Mouse (Mus musculus) embryonic facial prominence, embryonic 15.5 days (tissue): ENCODE data around the gene Tagap1. TPM values are rescaled to one million over a fixed set of nuclear protein-coding genes. Genes with fewer than 3 reads are reported as not detected.
"Not testable (repeated sequence)": the region's sequence is repeated elsewhere in the genome, so short reads cannot be mapped to it uniquely, and the experiment has no call there.

Experiments
- ATAC-seq: fragments of 200-750 bp; cut with Nextera tagmentation; 2 replicates; pipeline ENCODE4 v1.8.0; 2017; ENCODE audit warnings: low read depth, moderate TSS enrichment; ENCODE audit not compliant: insufficient number of reproducible peaks, low FRiP score, low TSS enrichment
- H3K27ac ChIP-seq: fragments of 300-500 bp; sonication (generic); replicated peaks from 2 replicates; pipeline ENCODE4 v1.5.1; 2015; ENCODE audit warnings: mild to moderate bottlenecking, inconsistent platforms
- H3K27me3 ChIP-seq: fragments of 300-500 bp; sonication (generic); 2 replicates; pipeline ENCODE4 v1.6.1; 2015; ENCODE audit warnings: inconsistent platforms
- H3K36me3 ChIP-seq: fragments of 300-500 bp; sonication (generic); 2 replicates; pipeline ENCODE4 v1.6.1; 2015; ENCODE audit warnings: mild to moderate bottlenecking, inconsistent platforms
- H3K4me1 ChIP-seq: fragments of 300-500 bp; sonication (generic); 2 replicates; pipeline ENCODE4 v1.6.1; 2015; ENCODE audit warnings: inconsistent platforms
- H3K4me2 ChIP-seq: fragments of 300-500 bp; sonication (generic); replicated peaks from 2 replicates; pipeline ENCODE4 v1.6.1; 2015; ENCODE audit warnings: mild to moderate bottlenecking, inconsistent platforms
- H3K4me3 ChIP-seq: fragments of 300-500 bp; sonication (generic); replicated peaks from 2 replicates; pipeline ENCODE4 v1.5.1; 2015; ENCODE audit warnings: mild to moderate bottlenecking, inconsistent platforms
- H3K9ac ChIP-seq: fragments of 300-500 bp; sonication (generic); 2 replicates; pipeline ENCODE4 v1.6.1; 2015; ENCODE audit warnings: inconsistent platforms
- H3K9me3 ChIP-seq: fragments of 300-500 bp; sonication (generic); replicated peaks from 2 replicates; pipeline ENCODE4 v1.6.1; 2016; ENCODE audit warnings: inconsistent platforms
- WGBS: fragments of 180-500 bp; shearing (Covaris S2); methylation state at CpG from one replicate; pipeline ENCODE4 v1.1.7; 2015; 5-methylcytosine and 5-hydroxymethylcytosine counted together
- polyA plus RNA-seq: library from polyadenylated mRNA; unstranded; fragments of >200 nt; fragmentation: Nextera tagmentation; extraction: Ambion mirVana; gene quantifications from 2 replicates; pipeline ENCODE4 v1.2.1, GENCODE M21; 2015

Gene Tagap1
- polyA plus RNA-seq, 1 experiment from 2014 or later: 49.0 TPM

DNA sequence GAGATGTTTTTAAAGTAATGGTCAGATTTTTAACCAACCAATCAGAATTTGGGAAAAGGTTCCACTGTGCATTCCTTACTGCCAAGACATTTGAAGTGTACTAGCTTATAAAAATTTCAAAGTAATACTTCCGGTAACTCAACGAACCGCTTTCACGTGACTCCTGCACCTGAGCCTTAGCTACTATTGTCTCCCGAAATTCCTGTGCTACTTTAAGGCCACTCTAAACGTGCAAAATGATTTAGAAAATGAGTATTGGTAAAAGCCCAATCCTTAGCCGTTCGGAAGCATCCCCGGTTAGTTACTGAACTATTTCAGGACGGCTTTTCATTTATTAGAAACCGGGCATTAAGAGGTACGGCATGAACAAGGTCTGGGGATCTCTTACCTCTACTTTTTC is 607 bp downstream of the Tagap1 start:
- not testable (repeated sequence) for H3K36me3 ChIP-seq, H3K4me1 ChIP-seq, H3K9ac ChIP-seq, H3K27ac ChIP-seq, H3K9me3 ChIP-seq, ATAC-seq, H3K27me3 ChIP-seq
- WGBS: under 1% methylated on average over 12 of the region's 12 CpGs
- peak overlapping the region; percentile 52 for H3K4me3 ChIP-seq
- H3K4me2 ChIP-seq: peak overlapping the region; percentile 39

DNA sequence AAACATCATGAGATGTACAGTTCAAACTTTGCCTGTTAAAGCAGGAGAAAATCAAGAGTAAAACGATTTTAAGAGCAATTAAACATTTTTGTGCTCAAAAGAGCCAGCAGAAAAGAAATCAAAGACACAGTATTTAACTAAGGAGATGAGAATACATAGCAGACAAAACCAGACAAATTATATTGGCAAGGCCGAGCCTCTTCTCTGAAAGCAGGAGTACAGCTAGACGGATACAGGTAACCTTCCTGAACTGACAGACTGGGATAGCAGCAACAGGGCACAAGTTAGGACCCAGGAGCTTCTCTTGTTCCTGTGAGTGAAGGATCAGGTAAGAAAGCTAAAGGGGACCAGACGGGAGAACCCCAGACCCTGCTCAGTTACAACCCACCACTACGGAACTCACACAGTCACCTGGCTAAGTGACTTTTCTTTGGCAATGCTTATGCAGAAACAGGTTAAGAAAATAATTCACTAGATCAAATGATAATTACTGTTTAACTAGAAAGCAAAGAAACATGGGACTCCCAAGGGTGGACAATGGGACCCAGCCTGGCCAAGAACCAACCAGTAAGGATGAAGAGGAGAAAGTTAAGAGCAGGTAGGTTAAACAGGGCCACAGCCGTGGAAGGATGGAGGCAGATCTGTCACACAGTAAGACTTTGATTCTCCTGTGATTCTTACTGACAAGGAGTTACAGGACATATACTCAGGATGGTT is 1.3 kb downstream of the Tagap1 start:
- not testable (repeated sequence) for H3K4me1 ChIP-seq, ATAC-seq, H3K9me3 ChIP-seq, H3K27ac ChIP-seq, H3K27me3 ChIP-seq, H3K36me3 ChIP-seq, H3K9ac ChIP-seq
- Histone ChIP-seq H3K4me2 (peak overlapping the region; percentile 39), H3K4me3 (peak overlapping the region; percentile 52)
- 56% methylated on average over 5 of the region's 6 CpGs for WGBS

DNA sequence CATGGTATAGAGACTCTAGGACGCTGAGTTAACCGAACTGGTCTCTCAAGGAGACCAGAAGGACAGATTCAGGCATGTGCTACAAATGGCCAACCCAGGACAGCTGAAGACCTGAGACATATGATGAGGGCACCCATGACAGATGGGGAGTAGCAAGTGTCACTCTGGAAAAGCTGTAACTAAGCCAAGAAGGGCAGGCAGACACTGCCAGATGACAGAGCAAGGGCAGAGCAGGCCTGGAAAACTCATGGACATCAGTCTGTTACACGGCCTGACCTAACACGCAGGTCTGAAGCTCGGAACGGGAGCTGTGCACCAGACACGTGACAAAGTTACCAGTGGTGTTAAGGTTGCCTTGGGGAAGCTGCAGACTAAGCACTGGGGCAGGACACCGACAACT is 2.1 kb downstream of the Tagap1 start:
- not testable (repeated sequence) for H3K4me2 ChIP-seq, H3K9ac ChIP-seq, ATAC-seq, H3K27me3 ChIP-seq, H3K9me3 ChIP-seq, H3K4me3 ChIP-seq, H3K4me1 ChIP-seq, H3K36me3 ChIP-seq, H3K27ac ChIP-seq
- WGBS: 85% methylated on average over 7 of the region's 8 CpGs

DNA sequence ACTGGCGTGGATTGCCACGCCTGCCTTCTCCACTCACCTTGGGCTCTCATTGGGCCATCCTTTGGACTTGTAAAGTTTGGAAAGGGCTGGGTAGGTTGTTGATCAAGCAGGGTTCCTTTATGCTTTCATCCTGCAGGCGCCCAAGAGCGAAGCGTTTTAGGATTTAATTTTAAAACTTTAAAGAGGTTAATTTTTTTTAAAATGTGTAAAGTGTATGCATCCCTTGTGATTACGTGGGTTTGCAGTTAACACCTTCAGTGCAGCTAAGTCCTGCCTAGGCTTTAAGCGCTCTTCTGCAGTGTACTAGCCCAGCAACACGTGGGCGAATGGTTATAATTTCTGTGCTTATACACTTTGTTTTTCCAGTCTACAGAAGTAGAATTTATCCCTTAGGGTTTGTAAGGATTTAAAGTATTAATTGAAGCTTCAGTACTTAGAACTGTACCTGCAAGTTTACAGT is 12.2 kb downstream of the Tagap1 start:
- not testable (repeated sequence) for H3K4me1 ChIP-seq, H3K36me3 ChIP-seq, ATAC-seq, H3K27me3 ChIP-seq, H3K9me3 ChIP-seq
- Histone ChIP-seq H3K27ac (peak overlapping the region; percentile 85), H3K9ac (peak overlapping the region; percentile 31; the same call in 1 of the 2 replicates), H3K4me3 (peak overlapping the region; percentile 58), H3K4me2 (peak overlapping the region; percentile 59)
- 8% methylated on average over 9 of the region's 9 CpGs for WGBS

DNA sequence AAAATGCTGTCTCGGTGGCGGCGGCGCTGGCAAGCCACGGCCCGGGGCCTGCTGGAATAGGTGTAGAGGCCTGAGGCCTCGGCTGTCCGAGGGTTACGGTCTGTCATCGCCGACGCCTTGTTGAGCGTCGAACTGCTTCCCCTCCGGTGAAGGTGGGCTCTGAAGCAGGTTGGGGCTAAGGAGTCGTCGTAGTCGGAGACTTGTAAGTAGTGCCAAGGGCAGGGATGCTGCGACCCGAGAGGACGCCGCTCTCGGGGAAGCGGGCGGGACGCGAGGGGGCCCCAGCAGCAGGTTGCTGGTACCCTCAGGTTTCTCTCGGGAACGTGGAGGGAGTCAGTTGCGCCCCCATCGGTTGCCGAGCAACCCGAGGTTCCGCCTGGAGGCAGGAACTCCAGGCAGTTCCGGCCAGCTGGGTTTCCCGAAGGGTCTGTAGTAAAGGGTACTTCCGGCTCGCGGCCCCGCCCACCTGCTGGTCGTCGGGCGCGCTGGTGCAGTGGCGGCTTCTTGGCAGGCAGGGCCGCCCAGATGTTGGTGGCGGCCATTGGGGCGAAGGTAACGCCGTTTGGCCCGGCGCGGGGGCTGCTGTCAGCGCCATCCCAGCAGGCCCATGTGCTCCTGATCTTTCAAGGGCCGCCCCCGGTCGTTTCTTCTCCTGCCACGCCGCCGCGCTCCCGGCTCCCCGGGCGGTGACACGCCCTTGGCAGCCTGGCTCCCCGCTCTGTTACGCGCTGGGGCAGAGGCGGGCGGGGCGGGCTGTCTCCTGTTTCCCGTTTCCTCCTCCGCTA is 12.8 kb downstream of the Tagap1 start, which contains the start of gene Rsph3b:
Rsph3b (minus strand) TSS at position 699 of the 785 bp plus-strand sequence.
- not testable (repeated sequence) for H3K9me3 ChIP-seq, H3K27me3 ChIP-seq, H3K4me1 ChIP-seq, H3K36me3 ChIP-seq
- WGBS: under 1% methylated on average over 73 of the region's 73 CpGs
- Histone ChIP-seq H3K4me2 (peak within 1 kb of the TSS; percentile 59), H3K9ac (peak within 1 kb of the TSS; percentile 31), H3K4me3 (peak within 1 kb of the TSS; percentile 58), H3K27ac (peak within 1 kb of the TSS; percentile 85)
- peak; percentile 97 for ATAC-seq

DNA sequence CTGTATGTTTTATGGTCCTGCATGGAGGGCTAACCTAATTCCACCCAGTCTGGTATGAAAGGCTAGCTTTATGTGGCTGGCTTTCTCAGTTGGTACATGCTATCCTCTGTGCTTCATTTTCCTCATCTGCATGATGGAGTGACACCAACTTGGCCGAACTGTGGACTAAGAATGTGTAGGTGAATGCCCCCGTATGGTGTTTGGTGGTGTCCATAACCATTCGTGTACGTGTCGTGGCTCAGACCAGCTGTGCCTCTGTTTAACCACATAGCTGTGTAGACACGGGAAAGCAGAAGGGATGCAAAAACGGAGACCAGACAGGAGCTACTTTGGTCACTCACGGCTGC is 13.3 kb downstream of the Tagap1 start:
- not testable (repeated sequence) for H3K27ac ChIP-seq, H3K36me3 ChIP-seq, H3K9me3 ChIP-seq, H3K4me1 ChIP-seq, ATAC-seq, H3K9ac ChIP-seq, H3K27me3 ChIP-seq
- no CpG with 5 or more reads among the region's 8 CpGs for WGBS
- peak overlapping the region; percentile 59 for H3K4me2 ChIP-seq
- peak overlapping the region; percentile 58 for H3K4me3 ChIP-seq

DNA sequence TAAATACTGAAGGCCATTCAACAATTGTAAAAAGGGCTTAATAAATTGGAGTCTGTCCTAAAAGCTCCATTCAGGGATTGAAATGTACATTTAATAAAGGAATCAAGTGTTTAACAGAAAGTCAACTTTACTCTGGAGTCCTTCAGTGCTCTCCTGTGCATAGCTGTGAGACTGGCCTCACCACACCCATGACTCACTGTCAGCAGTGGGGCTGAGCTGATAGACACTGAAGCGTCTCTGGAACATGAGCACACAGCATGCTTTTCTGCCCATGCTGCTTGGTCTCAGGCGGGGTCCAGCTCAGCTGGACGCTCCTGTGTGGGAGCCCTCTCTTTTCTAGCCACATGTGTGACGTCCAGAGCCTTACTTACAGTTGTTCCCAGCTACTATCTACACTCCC is 18.4 kb downstream of the Tagap1 start:
- ATAC-seq, H3K9ac ChIP-seq, H3K27ac ChIP-seq, H3K27me3 ChIP-seq, H3K4me2 ChIP-seq, H3K4me3 ChIP-seq, H3K4me1 ChIP-seq, H3K9me3 ChIP-seq, H3K36me3 ChIP-seq: not testable (repeated sequence)
- no CpG with 5 or more reads among the region's 4 CpGs for WGBS

DNA sequence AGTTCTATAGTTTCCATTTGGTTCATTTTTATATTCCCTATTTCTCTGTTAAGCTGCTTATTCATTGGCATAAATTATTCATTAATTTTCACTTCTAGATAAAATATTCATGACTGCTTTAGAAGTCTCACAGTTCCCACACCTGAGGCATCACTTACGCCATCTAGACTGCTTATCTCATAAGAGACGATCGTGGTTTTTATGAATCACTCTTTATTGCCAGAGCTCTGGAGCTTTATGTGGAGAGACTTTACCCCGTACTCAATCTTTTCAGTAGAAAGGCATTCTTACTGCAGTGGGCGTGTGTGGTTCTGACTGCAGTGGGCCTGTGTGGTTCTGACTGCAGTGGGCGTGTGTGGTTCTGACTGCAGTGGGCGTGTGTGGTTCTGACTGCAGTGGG is 29.3 kb downstream of the Tagap1 start:
- ATAC-seq, H3K27ac ChIP-seq, H3K36me3 ChIP-seq, H3K9me3 ChIP-seq, H3K4me3 ChIP-seq, H3K9ac ChIP-seq, H3K4me2 ChIP-seq, H3K27me3 ChIP-seq, H3K4me1 ChIP-seq: not testable (repeated sequence)
- WGBS: 92% methylated on average over 7 of the region's 7 CpGs

DNA sequence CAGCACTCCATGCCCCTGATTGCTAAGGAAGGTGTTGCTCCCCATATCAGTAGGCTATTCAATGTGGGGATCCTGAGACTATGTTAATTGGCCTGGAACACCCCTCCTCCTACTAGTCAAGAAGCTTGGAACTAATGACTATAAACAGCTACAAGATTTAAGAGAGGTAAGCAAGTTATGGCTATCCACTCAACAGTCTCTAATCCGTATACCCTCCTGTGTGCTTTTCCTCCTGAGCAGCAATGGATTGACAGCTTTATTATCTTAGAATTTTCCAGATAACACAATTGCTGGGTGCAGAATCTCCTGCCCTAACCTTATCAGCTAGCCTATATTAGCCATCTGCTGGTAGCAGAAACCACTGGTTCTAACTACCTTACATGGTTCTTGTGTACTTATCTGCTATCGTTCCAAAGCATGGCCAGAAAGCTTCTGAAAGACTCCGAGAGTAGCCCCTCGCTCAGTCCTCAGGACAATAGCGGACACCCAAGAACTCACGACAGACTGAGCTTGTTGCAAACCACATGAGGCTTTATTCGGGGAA is 40.5 kb downstream of the Tagap1 start:
- H3K4me3 ChIP-seq, H3K4me1 ChIP-seq, H3K9ac ChIP-seq, H3K36me3 ChIP-seq, ATAC-seq, H3K27me3 ChIP-seq, H3K27ac ChIP-seq, H3K9me3 ChIP-seq, H3K4me2 ChIP-seq: not testable (repeated sequence)
- 91% methylated on average over 7 of the region's 7 CpGs for WGBS

DNA sequence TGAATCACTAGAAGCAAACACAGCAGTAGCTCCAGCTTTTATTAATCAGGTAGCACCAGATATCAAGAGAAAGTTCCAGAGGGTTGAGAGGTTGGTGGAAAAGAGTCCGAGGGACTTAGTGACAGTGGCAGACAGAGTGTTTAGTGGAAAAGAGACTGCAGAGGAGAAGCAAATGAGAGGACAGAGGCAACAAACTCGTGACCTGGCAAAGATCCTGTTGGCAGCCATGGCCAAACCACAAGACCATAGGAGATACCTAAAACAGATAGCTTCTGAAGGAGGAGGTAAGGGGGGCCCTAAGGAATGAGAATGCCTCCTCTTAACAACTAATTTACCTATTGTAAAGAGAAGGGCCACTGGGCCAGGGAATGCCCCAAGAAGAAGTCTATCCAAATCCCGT is 41.6 kb downstream of the Tagap1 start:
- not testable (repeated sequence) for H3K9me3 ChIP-seq, ATAC-seq, H3K4me3 ChIP-seq, H3K4me2 ChIP-seq, H3K27ac ChIP-seq, H3K36me3 ChIP-seq, H3K9ac ChIP-seq, H3K4me1 ChIP-seq, H3K27me3 ChIP-seq
- 77% methylated on average over 3 of the region's 3 CpGs for WGBS

DNA sequence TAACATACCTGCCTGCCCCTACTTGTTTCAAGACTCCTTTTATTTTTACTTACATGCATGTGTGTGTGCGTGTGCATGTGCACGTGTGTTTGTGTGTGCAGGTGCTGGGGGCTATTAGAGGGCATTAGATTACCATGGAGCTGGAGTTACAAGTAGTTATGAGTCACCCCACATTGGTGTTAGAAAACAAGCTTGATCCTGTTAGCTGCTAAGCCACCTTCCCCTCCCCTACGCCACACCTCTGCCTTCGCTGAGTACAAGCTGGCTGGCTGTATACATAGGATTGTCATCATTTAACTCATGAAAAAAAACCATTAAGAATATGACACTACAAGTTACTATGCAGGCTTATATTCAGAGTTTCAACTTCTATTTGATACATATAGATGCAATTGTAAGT is 45.7 kb downstream of the Tagap1 start:
- H3K9me3 ChIP-seq, H3K4me2 ChIP-seq, ATAC-seq, H3K27me3 ChIP-seq, H3K27ac ChIP-seq, H3K9ac ChIP-seq, H3K36me3 ChIP-seq, H3K4me1 ChIP-seq, H3K4me3 ChIP-seq: not testable (repeated sequence)
- WGBS: 70% methylated on average over 3 of the region's 4 CpGs
